Mouse (Mus musculus) liver, embryonic 11.5 days (tissue): ENCODE measurements around the gene Rbm6. TPM values are rescaled to one million over a fixed set of nuclear protein-coding genes. Genes with fewer than 3 reads are reported as not detected.
A peak's percentile ranks its signal among the peaks of the same experiment; 100 is the strongest.

Experiments
- ATAC-seq: fragments of 200-750 bp; cut with Nextera tagmentation; replicated peaks from 2 replicates; pipeline ENCODE4 v1.8.0; 2017; ENCODE audit warnings: moderate number of reproducible peaks, mild to moderate bottlenecking, moderate TSS enrichment, moderate library complexity; ENCODE audit not compliant: low FRiP score
- DNase-seq: peaks from one replicate; pipeline ENCODE4 v3.0.0-alpha.2; 2017; ENCODE audit warnings: low spot score
- H3K27ac ChIP-seq: fragments of 300-500 bp; sonication (generic); 2 replicates; pipeline ENCODE4 v1.5.1; 2014; ENCODE audit warnings: mild to moderate bottlenecking, low read depth, low read length, control low read depth
- H3K27me3 ChIP-seq: fragments of 300-500 bp; sonication (generic); replicated peaks from 2 replicates; pipeline ENCODE4 v1.6.1; 2014; ENCODE audit warnings: low read length, mixed read lengths; ENCODE audit not compliant: control insufficient read depth, insufficient read depth
- H3K36me3 ChIP-seq: fragments of 300-500 bp; sonication (generic); 2 replicates; pipeline ENCODE4 v1.6.1; 2014; ENCODE audit warnings: mild to moderate bottlenecking, low read length, moderate library complexity, mixed read lengths; ENCODE audit not compliant: control insufficient read depth, insufficient read depth
- H3K4me1 ChIP-seq: fragments of 300-500 bp; sonication (generic); replicated peaks from 2 replicates; pipeline ENCODE4 v1.6.1; 2014; ENCODE audit warnings: low read length, mixed read lengths; ENCODE audit not compliant: control insufficient read depth, insufficient read depth
- H3K4me2 ChIP-seq: fragments of 300-500 bp; sonication (generic); 2 replicates; pipeline ENCODE4 v1.6.1; 2014; ENCODE audit warnings: mild to moderate bottlenecking, control low read depth, moderate library complexity
- H3K4me3 ChIP-seq: fragments of 300-500 bp; sonication (generic); 2 replicates; pipeline ENCODE4 v1.5.1; 2014; ENCODE audit warnings: low read depth, low read length, control low read depth
- H3K9ac ChIP-seq: fragments of 300-500 bp; sonication (generic); 2 replicates; pipeline ENCODE4 v1.6.1; 2014; ENCODE audit warnings: low read depth, low read length, control low read depth
- H3K9me3 ChIP-seq: fragments of 300-500 bp; sonication (generic); 2 replicates; pipeline ENCODE4 v1.6.1; 2016; ENCODE audit warnings: low read length, inconsistent platforms, mixed read lengths; ENCODE audit not compliant: control insufficient read depth
- WGBS: fragments of 180-500 bp; shearing (Covaris S2); extraction: QIAGEN DNeasy Blood & Tissue Kit; methylation state at CpG from one replicate; pipeline ENCODE4 v1.1.7; 2014; 5-methylcytosine and 5-hydroxymethylcytosine counted together
- polyA plus RNA-seq: library from polyadenylated mRNA; unstranded; fragments of >200 nt; fragmentation: Nextera tagmentation; extraction: Ambion mirVana; gene quantifications from 2 replicates; pipeline ENCODE4 v1.2.1, GENCODE M21; 2014

Gene Rbm6
- polyA plus RNA-seq, 1 experiment from 2014 or later: 60.9 TPM

DNA sequence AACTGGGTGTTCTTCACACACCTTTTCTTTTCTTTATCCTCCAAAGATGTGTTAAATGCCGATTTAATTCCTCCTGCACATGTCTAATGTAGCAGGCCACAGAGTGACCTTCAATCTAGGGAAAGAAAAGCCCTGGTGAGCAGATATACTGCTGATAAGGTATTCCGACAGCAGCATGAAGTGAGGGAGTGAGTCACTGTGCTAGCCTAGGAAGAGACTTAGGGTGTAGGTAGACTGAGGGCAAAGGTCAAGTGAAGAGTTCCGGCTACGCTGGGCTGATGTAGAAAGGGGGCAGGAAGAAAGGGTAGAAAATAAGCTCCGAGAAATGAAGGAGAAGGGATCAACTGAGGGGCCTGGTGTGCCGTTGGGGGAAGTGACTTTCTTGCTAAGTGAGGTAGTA is 17.2 kb upstream of the Rbm6 start:
- H3K27ac ChIP-seq: no peak overlapping the region
- no peak overlapping the region for H3K4me2 ChIP-seq
- peaks cover 9% of the 10 kb centered on the region for H3K4me1 ChIP-seq
- H3K36me3 ChIP-seq: no peaks in the 10 kb centered on the region
- DNase-seq: no peak
- H3K9ac ChIP-seq: no peak overlapping the region
- WGBS: 73% methylated on average over 6 of the region's 6 CpGs
- H3K27me3 ChIP-seq: peaks cover 2% of the 10 kb centered on the region; the same call in 1 of the 2 replicates
- H3K9me3 ChIP-seq: no peaks in the 10 kb centered on the region
- no peak overlapping the region for H3K4me3 ChIP-seq
- no peak for ATAC-seq

GRCm38 (mm10) chr9:107888267-107888850 is 15.3 kb upstream of the Rbm6 start:
- DNase-seq (no peak), ATAC-seq (peak; percentile 68)
- Histone ChIP-seq H3K4me2 (peak overlapping the region; percentile 92), H3K27ac (peak overlapping the region; percentile 34; the same call in 1 of the 2 replicates), H3K36me3 (no peaks in the 10 kb centered on the region), H3K9ac (peak overlapping the region; percentile 77), H3K27me3 (peaks cover 2% of the 10 kb centered on the region; the same call in 1 of the 2 replicates), H3K9me3 (no peaks in the 10 kb centered on the region), H3K4me3 (peak overlapping the region; percentile 81), H3K4me1 (peaks cover 9% of the 10 kb centered on the region)
- 0% methylated on average over 18 of the region's 18 CpGs for WGBS

GRCm38 (mm10) chr9:107887804-107888266 is 14.8 kb upstream of the Rbm6 start, which contains the start of gene Mon1a:
Gene Mon1a (plus strand): TSS chr9:107888151.
- under 1% methylated on average over 28 of the region's 28 CpGs for WGBS
- H3K9ac ChIP-seq: peak within 1 kb of the TSS; percentile 77
- H3K4me2 ChIP-seq: peak within 1 kb of the TSS; percentile 92
- peaks cover 9% of the 10 kb centered on the region for H3K4me1 ChIP-seq
- H3K9me3 ChIP-seq: no peaks in the 10 kb centered on the region
- H3K27me3 ChIP-seq: peaks cover 2% of the 10 kb centered on the region; the same call in 1 of the 2 replicates
- peak; percentile 83 for DNase-seq
- H3K4me3 ChIP-seq: peak within 1 kb of the TSS; percentile 81
- ATAC-seq: peak; percentile 97
- H3K36me3 ChIP-seq: no peaks in the 10 kb centered on the region
- H3K27ac ChIP-seq: peak within 1 kb of the TSS; percentile 34; the same call in 1 of the 2 replicates

DNA sequence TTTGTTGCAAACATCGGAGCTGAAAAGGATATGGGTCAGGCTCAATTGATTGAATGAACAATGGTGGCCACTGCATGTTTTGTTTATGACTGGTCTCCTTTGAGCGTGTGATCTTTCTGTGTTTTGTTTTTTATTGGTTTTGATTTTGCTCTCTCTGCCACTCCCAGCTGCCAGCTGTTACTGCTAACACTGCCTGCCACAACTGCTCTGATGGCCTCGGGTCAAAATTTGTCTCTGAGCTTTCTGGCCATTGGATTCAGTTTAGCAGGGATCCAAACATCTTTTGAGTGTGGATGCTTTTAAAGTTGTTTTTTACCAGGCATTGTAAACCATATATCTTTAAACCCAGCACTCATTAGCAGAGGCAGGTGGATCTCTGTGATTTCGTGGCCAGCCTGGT is 7.4 kb upstream of the Rbm6 start:
- DNase-seq (no peak), ATAC-seq (no peak)
- Histone ChIP-seq H3K36me3 (no peaks in the 10 kb centered on the region), H3K27ac (no peak overlapping the region), H3K27me3 (no peaks in the 10 kb centered on the region), H3K4me2 (no peak overlapping the region), H3K9me3 (no peaks in the 10 kb centered on the region), H3K4me1 (no peaks in the 10 kb centered on the region), H3K4me3 (no peak overlapping the region), H3K9ac (no peak overlapping the region)
- 76% methylated on average over 4 of the region's 4 CpGs for WGBS

DNA sequence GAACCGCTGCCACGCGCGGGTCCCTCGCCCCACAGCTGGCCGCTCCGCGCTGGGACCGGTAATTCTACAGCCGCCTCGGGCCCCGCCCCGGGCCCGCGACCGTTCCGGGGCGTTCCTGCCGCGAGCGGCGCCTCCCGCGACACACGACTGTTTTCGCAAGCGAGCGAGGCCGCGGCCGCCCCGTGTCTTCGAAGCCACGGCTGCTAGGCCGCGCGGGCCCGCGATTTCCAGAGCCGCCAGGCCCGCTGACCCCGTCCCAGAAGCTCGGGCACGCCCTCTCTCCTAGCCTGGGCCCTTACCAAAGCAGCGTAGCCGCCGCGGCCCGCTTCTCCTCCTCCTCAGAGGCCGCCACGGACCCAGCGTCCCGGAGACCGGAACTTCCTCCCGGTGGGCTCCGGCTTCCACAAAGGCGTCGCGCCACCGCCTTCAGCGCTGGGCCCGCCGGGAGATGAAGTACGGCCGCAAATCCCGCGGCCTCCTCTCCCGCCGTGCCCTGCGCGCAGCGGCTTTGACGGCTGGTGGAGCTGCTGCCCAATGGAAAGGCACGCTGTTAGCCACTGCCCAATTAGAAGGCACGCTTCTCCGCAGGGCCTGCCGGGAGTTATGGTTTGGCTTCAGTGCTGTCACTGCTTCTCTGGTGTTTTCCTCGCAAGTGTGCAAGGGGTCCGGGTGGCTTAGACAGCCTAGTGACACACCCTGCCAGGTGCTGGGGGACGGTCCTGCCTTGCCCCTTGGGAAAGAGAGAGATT is 513 bp downstream of the Rbm6 start:
- Histone ChIP-seq H3K27ac (peak overlapping the region; percentile 97), H3K27me3 (no peaks in the 10 kb centered on the region), H3K9me3 (no peaks in the 10 kb centered on the region), H3K4me1 (peaks cover 6% of the 10 kb centered on the region; the same call in 1 of the 2 replicates), H3K4me2 (peak overlapping the region; percentile 82), H3K4me3 (peak overlapping the region; percentile 88), H3K9ac (peak overlapping the region; percentile 96), H3K36me3 (peaks cover 3% of the 10 kb centered on the region; the same call in 1 of the 2 replicates)
- WGBS: under 1% methylated on average over 79 of the region's 80 CpGs
- peak; percentile 99 for ATAC-seq
- DNase-seq: peak; percentile 87

- ATAC-seq: no peak
- Histone ChIP-seq H3K4me3 (no peak overlapping the region), H3K36me3 (peaks cover 3% of the 10 kb centered on the region; the same call in 1 of the 2 replicates), H3K4me2 (no peak overlapping the region), H3K9me3 (no peaks in the 10 kb centered on the region), H3K27ac (no peak overlapping the region), H3K27me3 (no peaks in the 10 kb centered on the region), H3K4me1 (peaks cover 2% of the 10 kb centered on the region; the same call in 1 of the 2 replicates), H3K9ac (no peak overlapping the region)
- WGBS: 95% methylated on average over 2 of the region's 2 CpGs
- no peak for DNase-seq
Measured at GRCm38 (mm10) chr9:107866081-107866480, 7.0 kb downstream of the Rbm6 start.

- WGBS: 49% methylated on average over 1 of the region's 1 CpGs
- no peak overlapping the region for H3K4me2 ChIP-seq
- no peak for ATAC-seq
Measured at GRCm38 (mm10) chr9:107864493-107864892, 8.5 kb downstream of the Rbm6 start.

DNA sequence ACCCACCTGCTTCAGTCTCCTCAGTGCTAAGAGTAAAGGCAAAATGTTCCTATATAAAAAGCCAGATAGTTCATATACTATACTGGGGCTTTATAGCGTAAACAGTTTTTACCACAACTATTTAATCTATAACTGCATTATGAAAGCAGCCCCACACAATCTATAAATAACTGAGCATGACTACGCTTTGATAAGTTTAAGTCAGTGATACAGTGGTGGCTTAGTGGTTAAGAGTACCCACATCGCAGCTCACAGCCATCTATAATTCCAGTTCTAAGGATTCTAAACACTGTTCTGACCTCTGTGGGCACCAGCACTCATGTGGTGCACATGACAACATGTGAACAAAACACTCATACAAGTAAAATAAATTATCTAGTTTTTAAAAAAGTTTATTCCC is 14.7 kb downstream of the Rbm6 start:
- ATAC-seq (no peak), DNase-seq (no peak)
- Histone ChIP-seq H3K9me3 (no peaks in the 10 kb centered on the region), H3K27ac (no peak overlapping the region), H3K9ac (no peak overlapping the region), H3K4me2 (no peak overlapping the region), H3K4me1 (no peaks in the 10 kb centered on the region), H3K4me3 (no peak overlapping the region), H3K27me3 (no peaks in the 10 kb centered on the region), H3K36me3 (peaks cover 2% of the 10 kb centered on the region; the same call in 1 of the 2 replicates)
- 78% methylated on average over 3 of the region's 3 CpGs for WGBS

More at GRCm38 (mm10) chr9:107864493-107864892, 8.5 kb downstream of the Rbm6 start:
- no peak for DNase-seq
- Histone ChIP-seq H3K27ac (no peak overlapping the region), H3K36me3 (peaks cover 2% of the 10 kb centered on the region; the same call in 1 of the 2 replicates), H3K4me3 (no peak overlapping the region), H3K4me1 (no peaks in the 10 kb centered on the region), H3K27me3 (no peaks in the 10 kb centered on the region), H3K9me3 (no peaks in the 10 kb centered on the region), H3K9ac (no peak overlapping the region)
